Mouse (Mus musculus): ENCODE measurements around the gene Atxn7l2. TPM values are rescaled to one million over a fixed set of nuclear protein-coding genes. Genes with fewer than 3 reads are reported as not detected.

Atxn7l2 gene
- total and polyA plus RNA-seq, 2 experiments from 2014 or later, result 15.4 to 18.4 TPM

DNA sequence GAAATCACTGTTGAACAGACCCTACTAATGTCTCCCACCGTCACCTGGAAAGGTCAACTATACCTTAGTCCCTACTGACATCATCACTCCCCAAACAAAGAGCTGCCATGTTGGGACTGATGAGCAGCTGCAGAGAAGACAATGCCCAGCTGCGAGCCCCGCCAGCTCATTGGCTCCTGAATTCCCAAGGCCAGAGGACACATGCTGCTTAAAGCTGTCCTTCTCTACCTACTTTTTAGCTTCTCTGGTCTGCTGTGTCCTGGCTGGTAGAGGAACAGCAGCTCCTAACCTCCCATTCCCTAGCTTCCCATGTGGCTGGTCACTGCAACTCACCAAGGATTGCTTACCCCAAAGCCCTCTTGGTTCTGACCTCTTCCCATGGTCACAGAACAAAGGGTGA lies 58.4 kb downstream of the Atxn7l2 start:
- DNase-seq (ENCODE audit: low spot score), result no peak
- Histone ChIP-seq H3K9me3 (ENCODE audit: low read length) (no peaks in the 10 kb centered on the region), H3K4me2 (ENCODE audit: low read depth, low read length) (no peak overlapping the region), H3K36me3 (ENCODE audit: insufficient read depth, low read length) (no peaks in the 10 kb centered on the region; the same call in 1 of the 2 replicates), H3K9ac (replicated peaks; ENCODE audit: low read length) (no peak overlapping the region), H3K4me3 (ENCODE audit: low read length) (no peak overlapping the region), H3K4me1 (ENCODE audit: insufficient read depth, low read length) (no peaks in the 10 kb centered on the region), H3K27ac (no peak overlapping the region), H3K27me3 (ENCODE audit: insufficient read depth, low read length) (no peaks in the 10 kb centered on the region)
- ATAC-seq, result no peak
- 85% methylated on average over 3 of the region's 3 CpGs for WGBS
- TF ChIP-seq CTCF (IDR thresholded peaks at IDR 0.05; ENCODE audit: low read depth), result no peak

Other genes with a start within 250 kb of the Atxn7l2 start
- gene Gstm3, start 241.7 kb downstream of the Atxn7l2 start, total RNA-seq (2014; rRNA removed), result not detected in 2 replicates
- gene Gstm3, start 241.7 kb downstream of the Atxn7l2 start, polyA plus RNA-seq (2015; fragmentation: Nextera tagmentation; extraction: Ambion mirVana), result 0.15 TPM in 1 of 2 replicates, not detected in the other
- 5.3 and 6.1 TPM in 2 replicates for gene Gstm2, start 224.5 kb downstream of the Atxn7l2 start, total RNA-seq (2014; rRNA removed)
- 18.7 and 20.0 TPM in 2 replicates for gene Gstm2, start 224.5 kb downstream of the Atxn7l2 start, polyA plus RNA-seq (2015; fragmentation: Nextera tagmentation; extraction: Ambion mirVana)
- gene Gstm1, start 193.0 kb downstream of the Atxn7l2 start, total RNA-seq (2014; rRNA removed), result 161 and 174 TPM in 2 replicates
- gene Gstm1, start 193.0 kb downstream of the Atxn7l2 start, polyA plus RNA-seq (2015; fragmentation: Nextera tagmentation; extraction: Ambion mirVana), result 429 and 453 TPM in 2 replicates
- gene Gstm4, start 166.0 kb downstream of the Atxn7l2 start, total RNA-seq (2014; rRNA removed), result 6.7 and 6.9 TPM in 2 replicates
- gene Gstm4, start 166.0 kb downstream of the Atxn7l2 start, polyA plus RNA-seq (2015; fragmentation: Nextera tagmentation; extraction: Ambion mirVana), result 22.5 and 23.0 TPM in 2 replicates
- gene Ampd2, start 124.3 kb downstream of the Atxn7l2 start, total RNA-seq (2014; rRNA removed), result 56.6 and 58.4 TPM in 2 replicates
- gene Ampd2, start 124.3 kb downstream of the Atxn7l2 start, polyA plus RNA-seq (2015; fragmentation: Nextera tagmentation; extraction: Ambion mirVana), result 40.3 and 43.2 TPM in 2 replicates
- gene Gnat2, start 118.1 kb downstream of the Atxn7l2 start, total RNA-seq (2014; rRNA removed), result not detected in 2 replicates
- 0.10 and 0.25 TPM in 2 replicates for gene Gnat2, start 118.1 kb downstream of the Atxn7l2 start, polyA plus RNA-seq (2015; fragmentation: Nextera tagmentation; extraction: Ambion mirVana)
- 61.0 and 66.6 TPM in 2 replicates for gene Gnai3, start 64.8 kb downstream of the Atxn7l2 start, total RNA-seq (2014; rRNA removed)
- gene Gnai3, start 64.8 kb downstream of the Atxn7l2 start, polyA plus RNA-seq (2015; fragmentation: Nextera tagmentation; extraction: Ambion mirVana), result 97.9 and 100 TPM in 2 replicates
- 12.2 and 12.4 TPM in 2 replicates for gene Gpr61, start 56.1 kb downstream of the Atxn7l2 start, total RNA-seq (2014; rRNA removed)
- 6.1 and 6.8 TPM in 2 replicates for gene Gpr61, start 56.1 kb downstream of the Atxn7l2 start, polyA plus RNA-seq (2015; fragmentation: Nextera tagmentation; extraction: Ambion mirVana)
- gene Amigo1, start 24.6 kb downstream of the Atxn7l2 start, total RNA-seq (2014; rRNA removed), result 36.6 and 37.3 TPM in 2 replicates
- gene Amigo1, start 24.6 kb downstream of the Atxn7l2 start, polyA plus RNA-seq (2015; fragmentation: Nextera tagmentation; extraction: Ambion mirVana), result 10.7 and 11.3 TPM in 2 replicates
- 3.8 and 4.2 TPM in 2 replicates for gene Cyb561d1, start 9.7 kb downstream of the Atxn7l2 start, total RNA-seq (2014; rRNA removed)
- gene Cyb561d1, start 9.7 kb downstream of the Atxn7l2 start, polyA plus RNA-seq (2015; fragmentation: Nextera tagmentation; extraction: Ambion mirVana), result 3.1 and 3.3 TPM in 2 replicates
- gene Sypl2, start 15.7 kb upstream of the Atxn7l2 start, total RNA-seq (2014; rRNA removed), result 1.5 and 1.9 TPM in 2 replicates
- 0.75 and 0.81 TPM in 2 replicates for gene Sypl2, start 15.7 kb upstream of the Atxn7l2 start, polyA plus RNA-seq (2015; fragmentation: Nextera tagmentation; extraction: Ambion mirVana)
- 81.8 and 93.6 TPM in 2 replicates for gene Psma5, start 46.0 kb upstream of the Atxn7l2 start, total RNA-seq (2014; rRNA removed)
- gene Psma5, start 46.0 kb upstream of the Atxn7l2 start, polyA plus RNA-seq (2015; fragmentation: Nextera tagmentation; extraction: Ambion mirVana), result 232 and 238 TPM in 2 replicates
- 65.0 and 73.9 TPM in 2 replicates for gene Sort1, start 73.1 kb upstream of the Atxn7l2 start, total RNA-seq (2014; rRNA removed)
- 11.7 and 13.3 TPM in 2 replicates for gene Sort1, start 73.1 kb upstream of the Atxn7l2 start, polyA plus RNA-seq (2015; fragmentation: Nextera tagmentation; extraction: Ambion mirVana)
- 0.36 TPM in 1 of 2 replicates, not detected in the other for gene Mybphl, start 154.0 kb upstream of the Atxn7l2 start, total RNA-seq (2014; rRNA removed)
- gene Mybphl, start 154.0 kb upstream of the Atxn7l2 start, polyA plus RNA-seq (2015; fragmentation: Nextera tagmentation; extraction: Ambion mirVana), result 0.11 and 0.19 TPM in 2 replicates
- gene Psrc1, start 172.9 kb upstream of the Atxn7l2 start, total RNA-seq (2014; rRNA removed), result 11.0 and 15.0 TPM in 2 replicates
- 8.4 and 11.0 TPM in 2 replicates for gene Psrc1, start 172.9 kb upstream of the Atxn7l2 start, polyA plus RNA-seq (2015; fragmentation: Nextera tagmentation; extraction: Ambion mirVana)
- 94.8 and 95.3 TPM in 2 replicates for gene Celsr2, start 204.6 kb upstream of the Atxn7l2 start, total RNA-seq (2014; rRNA removed)
- gene Celsr2, start 204.6 kb upstream of the Atxn7l2 start, polyA plus RNA-seq (2015; fragmentation: Nextera tagmentation; extraction: Ambion mirVana), result 28.1 and 30.6 TPM in 2 replicates
- 122 and 137 TPM in 2 replicates for gene Sars, start 234.3 kb upstream of the Atxn7l2 start, total RNA-seq (2014; rRNA removed)
- 214 and 223 TPM in 2 replicates for gene Sars, start 234.3 kb upstream of the Atxn7l2 start, polyA plus RNA-seq (2015; fragmentation: Nextera tagmentation; extraction: Ambion mirVana)